Mouse (Mus musculus) CH12.LX (cell line): ENCODE results near the gene Map2k5. TPM values are rescaled to one million over a fixed set of nuclear protein-coding genes. Genes with fewer than 3 reads are reported as not detected.

Source experiments
- DNase-seq: peaks from one replicate; pipeline ENCODE4 v3.0.0-alpha.2; 2013; ENCODE audit errors: extremely low read depth
- H3K27ac ChIP-seq: 2 replicates; pipeline ENCODE4 v1.5.1; 2012; ENCODE audit warnings: low read depth, mild to moderate bottlenecking, control low read depth, moderate library complexity; ENCODE audit not compliant: insufficient read depth
- H3K27me3 ChIP-seq: replicated peaks from 2 replicates; pipeline ENCODE3; 2012; ENCODE audit warnings: inconsistent platforms
- H3K36me3 ChIP-seq, 2 experiments: replicated peaks in 1 of 2; 2 replicates each; pipeline versions ENCODE3 to v1.6.1; 2012; ENCODE audit warnings: inconsistent platforms in 1 of 2, low read length in 1 of 2, mild to moderate bottlenecking in 1 of 2, mixed read lengths in 1 of 2, moderate library complexity in 1 of 2; ENCODE audit not compliant: control insufficient read depth in 1 of 2, insufficient read depth in 1 of 2
- H3K4me1 ChIP-seq, 2 experiments: 2 replicates each; pipeline ENCODE4 v1.6.1; 2012; ENCODE audit warnings: inconsistent platforms in 1 of 2, moderate library complexity in 1 of 2; ENCODE audit not compliant: insufficient read depth in 2 of 2, control insufficient read depth in 1 of 2
- H3K4me2 ChIP-seq: 2 replicates; pipeline ENCODE4 v1.6.1; 2012; ENCODE audit warnings: low read depth, mild to moderate bottlenecking, control low read depth; ENCODE audit not compliant: poor library complexity, insufficient read depth, severe bottlenecking
- H3K4me3 ChIP-seq, 3 experiments: fragments of 150-350 bp in 1 of 3; sonication (generic) in 1 of 3; replicated peaks in 1 of 3; 2 replicates each; pipeline versions ENCODE3 to v1.5.1; 2011 to 2012; ENCODE audit warnings: low read depth in 2 of 3, low read length in 2 of 3, mild to moderate bottlenecking in 2 of 3, moderate library complexity in 2 of 3, control low read depth in 1 of 3, improper control_type of control experiment in 1 of 3, inconsistent platforms in 1 of 3, mixed read lengths in 1 of 3; ENCODE audit not compliant: poor library complexity in 1 of 3
- H3K79me2 ChIP-seq: replicated peaks from 2 replicates; pipeline ENCODE4 v1.6.1; 2012; ENCODE audit warnings: mild to moderate bottlenecking, moderate library complexity; ENCODE audit not compliant: control insufficient read depth, poor library complexity, insufficient read depth, severe bottlenecking; ENCODE audit errors: extremely low read depth
- H3K9ac ChIP-seq: 2 replicates; pipeline ENCODE4 v1.6.1; 2012; ENCODE audit warnings: low read depth, mild to moderate bottlenecking, control low read depth, moderate library complexity; ENCODE audit not compliant: insufficient read depth
- H3K9me3 ChIP-seq: replicated peaks from 2 replicates; pipeline ENCODE3; 2012; ENCODE audit warnings: low read length, inconsistent platforms, mixed read lengths
- CHD2 ChIP-seq: IDR thresholded peaks from 2 replicates; pipeline ENCODE4 v1.6.1; 2011; ENCODE audit warnings: low read length, improper control_type of control experiment
- CTCF ChIP-seq, 2 experiments: IDR thresholded peaks in 1 of 2; conservative IDR thresholded peaks in 1 of 2; 2 replicates each; pipeline ENCODE4 v1.5.1; 2011 to 2012; ENCODE audit warnings: low read depth in 2 of 2, low read length in 2 of 2, improper control_type of control experiment in 1 of 2, inconsistent platforms in 1 of 2, mild to moderate bottlenecking in 1 of 2, moderate library complexity in 1 of 2
- E2F4 ChIP-seq: IDR thresholded peaks from 2 replicates; pipeline ENCODE4 v1.6.1; 2011; ENCODE audit warnings: low read depth, low read length, improper control_type of control experiment; ENCODE audit not compliant: insufficient replicate concordance
- ELF1 ChIP-seq: IDR thresholded peaks from 2 replicates; pipeline ENCODE4 v1.6.1; 2014; ENCODE audit warnings: low read depth, mild to moderate bottlenecking, inconsistent platforms, low read length, improper control_type of control experiment
- EP300 ChIP-seq: IDR thresholded peaks from 2 replicates; pipeline ENCODE4 v1.6.1; 2011; ENCODE audit warnings: low read length, improper control_type of control experiment
- IRF4 ChIP-seq: IDR thresholded peaks from 2 replicates; pipeline ENCODE4 v1.6.1; 2014; ENCODE audit warnings: low read depth, mild to moderate bottlenecking, inconsistent platforms, low read length, improper control_type of control experiment
- JUND ChIP-seq: conservative IDR thresholded peaks from 2 replicates; pipeline ENCODE4 v1.6.1; 2011; ENCODE audit warnings: low read depth, low read length, improper control_type of control experiment
- KAT2A ChIP-seq: IDR thresholded peaks from 2 replicates; pipeline ENCODE4 v1.6.1; 2012; ENCODE audit warnings: low read length, improper control_type of control experiment, inconsistent platforms; ENCODE audit not compliant: insufficient replicate concordance
- MAZ ChIP-seq: IDR thresholded peaks from 2 replicates; pipeline ENCODE4 v1.6.1; 2012; ENCODE audit warnings: low read depth, mild to moderate bottlenecking, inconsistent platforms, low read length, improper control_type of control experiment, moderate library complexity
- MEF2A ChIP-seq: IDR thresholded peaks from 2 replicates; pipeline ENCODE4 v1.6.1; 2014; ENCODE audit warnings: low read depth, mild to moderate bottlenecking, inconsistent platforms, low read length, improper control_type of control experiment, borderline replicate concordance
- MXI1 ChIP-seq: IDR thresholded peaks from 2 replicates; pipeline ENCODE4 v1.6.1; 2011; ENCODE audit warnings: mild to moderate bottlenecking, low read depth, low read length, improper control_type of control experiment
- MYC ChIP-seq: IDR thresholded peaks from 2 replicates; pipeline ENCODE4 v1.6.1; 2011; ENCODE audit warnings: low read depth, mild to moderate bottlenecking, improper control_type of control experiment, low read length
- NELFE ChIP-seq: IDR thresholded peaks from 2 replicates; pipeline ENCODE4 v1.6.1; 2011; ENCODE audit warnings: low read depth, low read length, improper control_type of control experiment
- NRF1 ChIP-seq: IDR thresholded peaks from 2 replicates; pipeline ENCODE4 v1.6.1; 2014; ENCODE audit warnings: low read depth, mild to moderate bottlenecking, inconsistent platforms, low read length, improper control_type of control experiment, moderate library complexity
- PAX5 ChIP-seq: IDR thresholded peaks from 2 replicates; pipeline ENCODE4 v1.6.1; 2012; ENCODE audit warnings: low read length, inconsistent platforms, mixed read lengths
- POLR2A ChIP-seq: IDR thresholded peaks from 2 replicates; pipeline ENCODE4 v1.6.1; 2011; ENCODE audit warnings: low read depth, mild to moderate bottlenecking, improper control_type of control experiment, low read length
- POLR2AphosphoS2 ChIP-seq: IDR thresholded peaks from 2 replicates; pipeline ENCODE4 v1.6.1; 2011; ENCODE audit warnings: low read depth, low read length, improper control_type of control experiment
- RAD21 ChIP-seq: IDR thresholded peaks from 2 replicates; pipeline ENCODE4 v1.6.1; 2011; ENCODE audit warnings: low read depth, mild to moderate bottlenecking, low read length, improper control_type of control experiment, moderate library complexity
- RCOR1 ChIP-seq: conservative IDR thresholded peaks from 2 replicates; pipeline ENCODE4 v1.6.1; 2012; ENCODE audit warnings: low read depth, mild to moderate bottlenecking, inconsistent platforms, low read length, improper control_type of control experiment
- SIN3A ChIP-seq: IDR thresholded peaks from 2 replicates; pipeline ENCODE4 v1.6.1; 2012; ENCODE audit warnings: low read length, improper control_type of control experiment, inconsistent platforms
- SMC3 ChIP-seq: IDR thresholded peaks from 2 replicates; pipeline ENCODE4 v1.6.1; 2011; ENCODE audit warnings: low read depth, low read length, improper control_type of control experiment
- TBP ChIP-seq: conservative IDR thresholded peaks from 2 replicates; pipeline ENCODE4 v1.6.1; 2011; ENCODE audit warnings: low read depth, low read length, improper control_type of control experiment
- TCF12 ChIP-seq: IDR thresholded peaks from 2 replicates; pipeline ENCODE4 v1.6.1; 2014; ENCODE audit warnings: low read depth, mild to moderate bottlenecking, inconsistent platforms, low read length, improper control_type of control experiment
- USF1 ChIP-seq: IDR thresholded peaks from 2 replicates; pipeline ENCODE4 v1.6.1; 2014; ENCODE audit warnings: low read depth, mild to moderate bottlenecking, inconsistent platforms, low read length, improper control_type of control experiment
- USF2 ChIP-seq: conservative IDR thresholded peaks from 2 replicates; pipeline ENCODE4 v1.6.1; 2011; ENCODE audit warnings: low read depth, low read length, improper control_type of control experiment
- ZKSCAN1 ChIP-seq: IDR thresholded peaks from 2 replicates; pipeline ENCODE4 v1.6.1; 2012; ENCODE audit warnings: low read depth, inconsistent platforms, low read length, improper control_type of control experiment, borderline replicate concordance
- ZMIZ1 ChIP-seq: IDR thresholded peaks from 2 replicates; pipeline ENCODE4 v1.6.1; 2012; ENCODE audit warnings: low read depth, mild to moderate bottlenecking, inconsistent platforms, low read length, improper control_type of control experiment
- dilution Hi-C: fragments of 300-500 bp; cut with MboI; formaldehyde crosslinking; loops from 2 replicates; pipeline ENCODE4 v1.14.3; 2020; ENCODE audit warnings: low sequenced_read_pairs; ENCODE audit not compliant: extremely low pct_unique_long_range_greater_than_20kb, extremely low pct_ligation_motif_present
- in situ Hi-C: fragments of 300-500 bp; cut with MboI; formaldehyde crosslinking; loops from 3 replicates; pipeline ENCODE4 v1.14.3; 2019; ENCODE audit warnings: low sequenced_read_pairs, low pct_ligation_motif_present, low pct_unique_long_range_greater_than_20kb, mixed read lengths
- polyA plus RNA-seq: library from polyadenylated mRNA; unstranded; fragments of >175 nt; gene quantifications from 2 replicates; pipeline ENCODE4 v1.2.1, GENCODE M21; 2012; ENCODE audit warnings: low read depth; ENCODE audit not compliant: insufficient read length
- total RNA-seq, 2 experiments: library from RNA; depleted of rRNA; stranded (reverse); fragments of 300-350 nt in 1 of 2; fragments of >200 nt in 1 of 2; gene quantifications; 2 replicates each; pipeline ENCODE4 v1.2.3; 2012 to 2014

The Map2k5 gene
- total and polyA plus RNA-seq, 3 experiments, result 10.8 to 22.6 (median 11.2) TPM

DNA sequence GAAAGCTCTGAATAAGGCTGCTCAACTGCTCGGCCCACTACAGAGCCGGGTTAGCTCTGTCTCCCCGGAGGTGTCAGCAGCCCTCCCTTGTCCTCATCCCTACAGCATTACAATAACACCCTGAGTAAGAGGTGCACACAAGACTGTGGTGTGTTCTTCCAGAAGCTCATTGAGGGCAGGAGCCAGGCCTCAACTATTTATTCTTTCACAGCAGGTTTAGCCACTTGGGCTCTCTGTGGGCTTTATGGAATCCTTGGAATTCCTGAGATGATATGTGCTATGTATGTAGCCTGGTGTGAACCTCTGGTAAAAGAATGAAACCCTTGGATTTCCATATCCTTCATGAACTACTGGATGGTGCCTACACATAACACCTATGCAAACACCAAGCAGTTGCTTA is 28.5 kb downstream of the Map2k5 start:
- in situ Hi-C loops, result no loop called here
- DNase-seq, result no peak
- peaks cover 0 to 38% of the 10 kb centered on the region in 2 experiments; a peak in 2 of 4 replicates for H3K4me1 ChIP-seq
- no peak overlapping the region for H3K27ac ChIP-seq
- dilution Hi-C loops, result no loop called here
- H3K9me3 ChIP-seq, result no peaks in the 10 kb centered on the region
- no peak overlapping the region for H3K4me2 ChIP-seq
- no peak overlapping the region for H3K4me3 ChIP-seq
- H3K9ac ChIP-seq, result no peak overlapping the region
- peaks cover 5 to 32% of the 10 kb centered on the region in 2 experiments for H3K36me3 ChIP-seq
- TF ChIP-seq CHD2 (no peak), MXI1 (no peak), MEF2A (no peak), ZMIZ1 (no peak), IRF4 (no peak), JUND (no peak), MAZ (no peak), PAX5 (no peak), USF2 (no peak), TBP (no peak), NRF1 (no peak), ELF1 (no peak), POLR2A (no peak), USF1 (no peak), EP300 (no peak), MYC (no peak), E2F4 (no peak), CTCF (conservative IDR thresholded peaks at IDR 0.05 in 1 of 2, IDR thresholded peaks at IDR 0.05 in 1 of 2; ENCODE audit: low read depth in 2 of 2, low read length in 2 of 2) (no peak), NELFE (no peak)
- H3K79me2 ChIP-seq, result no peaks in the 10 kb centered on the region
- no peaks in the 10 kb centered on the region for H3K27me3 ChIP-seq

- H3K4me3 ChIP-seq, result no peak overlapping the region
- no peak for DNase-seq
- H3K79me2 ChIP-seq, result no peaks in the 10 kb centered on the region
- in situ Hi-C loops, result no loop called here
- no peak overlapping the region for H3K27ac ChIP-seq
- H3K36me3 ChIP-seq, result peaks cover 4 to 37% of the 10 kb centered on the region in 2 experiments
- TF ChIP-seq SMC3 (no peak), ZMIZ1 (no peak), MYC (no peak), USF1 (no peak), ELF1 (no peak), TCF12 (no peak), RAD21 (no peak), KAT2A (no peak), MEF2A (no peak), POLR2AphosphoS2 (no peak), MAZ (no peak), SIN3A (no peak), ZKSCAN1 (no peak), CTCF (conservative IDR thresholded peaks at IDR 0.05 in 1 of 2, IDR thresholded peaks at IDR 0.05 in 1 of 2; ENCODE audit: low read depth in 2 of 2, low read length in 2 of 2) (no peak), RCOR1 (no peak), TBP (no peak)
- no peaks in the 10 kb centered on the region for H3K9me3 ChIP-seq
- peaks cover 0 to 33% of the 10 kb centered on the region in 2 experiments; a peak in 2 of 4 replicates for H3K4me1 ChIP-seq
- H3K27me3 ChIP-seq, result no peaks in the 10 kb centered on the region
- no peak overlapping the region for H3K4me2 ChIP-seq
- dilution Hi-C loops, result no loop called here
- no peak overlapping the region for H3K9ac ChIP-seq
These were observed 29.6 kb downstream of the Map2k5 start for GRCm38 (mm10) chr9:63348146-63348545.
